Mouse (Mus musculus): ENCODE data around the gene Baz1a.

Gene Baz1a

DNA sequence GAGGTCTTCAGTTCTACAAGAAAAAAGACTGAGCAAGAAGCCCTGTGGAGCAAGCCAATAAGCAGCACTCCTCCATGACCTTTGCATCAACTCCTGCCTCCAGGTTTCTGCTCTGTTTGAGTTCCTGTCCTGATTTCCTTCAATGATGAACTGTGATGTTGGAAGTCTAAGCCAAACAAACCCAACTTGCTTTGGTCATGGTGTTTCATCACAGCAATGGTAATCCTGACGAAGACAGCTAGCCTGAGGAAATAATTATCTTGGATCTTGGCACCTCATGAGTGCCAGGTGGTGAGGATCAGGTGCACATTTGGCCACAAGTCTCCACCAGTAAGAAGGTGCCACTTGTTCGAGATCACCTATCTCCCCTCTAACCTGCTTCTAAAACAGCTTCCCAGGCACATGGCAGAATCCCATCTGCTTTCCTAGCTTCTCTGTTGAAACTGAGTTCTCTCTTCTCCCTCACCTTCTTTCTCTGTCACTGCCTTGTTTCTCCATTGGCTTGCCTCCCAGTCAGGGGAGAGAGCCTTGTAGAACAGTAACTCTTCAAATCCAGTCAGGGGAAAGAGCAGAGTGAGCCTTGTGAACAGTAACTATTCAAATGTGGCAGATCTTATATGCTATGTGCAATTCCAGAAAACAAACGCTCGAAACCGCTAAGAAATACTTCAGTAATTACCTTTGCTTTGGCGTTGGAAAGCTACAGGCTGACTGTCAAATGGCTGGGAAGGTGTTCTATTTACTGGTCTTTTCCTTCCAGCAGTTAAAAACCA is at the start of gene Baz1a:
Baz1a (minus strand) TSS at position 723 of the 773 bp plus-strand sequence.
- no peak for DNase-seq (ENCODE audit: low spot score in 2 of 2)

- DNase-seq (ENCODE audit: low spot score in 2 of 2) = no peak
These were observed 48.0 kb upstream of the Baz1a start for GRCm38 (mm10) chr12:55062141-55062540.

GRCm38 (mm10) chr12:55061006-55061405 is 46.9 kb upstream of the Baz1a start:
- no peak for DNase-seq (ENCODE audit: low spot score in 2 of 2)

DNA sequence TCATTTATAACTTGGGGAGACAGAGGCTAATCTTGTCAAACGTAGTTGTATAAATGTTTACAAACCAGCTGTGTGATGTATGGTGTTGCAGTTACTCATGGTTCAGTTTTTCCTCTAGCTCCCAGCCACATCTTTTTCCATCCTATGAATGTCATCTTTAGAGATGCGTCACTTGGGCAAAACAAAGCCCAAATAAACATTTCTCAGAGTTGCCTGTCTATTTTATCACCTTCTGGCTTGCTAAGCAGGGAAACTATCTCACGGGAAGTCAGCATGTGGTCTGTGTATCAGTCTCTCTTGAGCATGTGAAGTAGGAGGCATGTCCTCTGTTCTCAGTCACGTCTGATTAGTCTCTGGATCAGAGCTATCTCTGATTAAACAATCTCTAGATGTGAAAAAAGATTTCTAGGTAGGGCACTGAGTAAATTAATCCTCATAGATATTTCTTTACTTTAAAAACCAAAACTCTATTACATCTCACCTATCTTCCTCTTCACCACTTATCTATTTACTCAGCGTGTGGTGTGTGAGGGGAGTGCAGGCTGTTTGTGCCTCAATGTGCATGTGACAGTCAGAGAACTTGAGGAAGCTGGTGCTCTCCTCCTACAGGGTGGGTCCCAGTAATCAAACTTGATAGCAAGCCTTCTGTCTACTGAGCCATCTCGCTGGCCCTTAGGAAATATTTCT is 46.2 kb upstream of the Baz1a start:
- no peak for DNase-seq (ENCODE audit: low spot score in 2 of 2)

DNA sequence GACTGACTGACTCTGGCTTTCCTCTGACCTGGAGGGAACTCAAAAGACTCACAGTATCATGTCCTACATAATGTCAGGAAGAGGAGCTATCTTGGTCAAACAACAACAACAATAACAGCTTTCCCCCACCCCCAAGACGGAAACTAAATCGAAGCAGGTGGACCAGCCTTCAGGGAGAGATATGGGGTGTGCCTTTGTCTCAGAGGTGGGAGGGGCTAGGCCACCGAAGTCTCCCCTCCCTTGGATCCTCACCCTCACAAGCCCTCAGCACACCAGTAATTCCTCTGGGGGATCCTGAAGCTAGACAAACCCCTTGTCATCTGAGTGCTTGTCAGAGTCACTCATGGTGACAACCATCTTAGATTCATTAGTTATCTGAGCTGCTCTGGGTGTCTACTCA is 45.7 kb upstream of the Baz1a start:
- no peak for DNase-seq (ENCODE audit: low spot score in 2 of 2)

DNA sequence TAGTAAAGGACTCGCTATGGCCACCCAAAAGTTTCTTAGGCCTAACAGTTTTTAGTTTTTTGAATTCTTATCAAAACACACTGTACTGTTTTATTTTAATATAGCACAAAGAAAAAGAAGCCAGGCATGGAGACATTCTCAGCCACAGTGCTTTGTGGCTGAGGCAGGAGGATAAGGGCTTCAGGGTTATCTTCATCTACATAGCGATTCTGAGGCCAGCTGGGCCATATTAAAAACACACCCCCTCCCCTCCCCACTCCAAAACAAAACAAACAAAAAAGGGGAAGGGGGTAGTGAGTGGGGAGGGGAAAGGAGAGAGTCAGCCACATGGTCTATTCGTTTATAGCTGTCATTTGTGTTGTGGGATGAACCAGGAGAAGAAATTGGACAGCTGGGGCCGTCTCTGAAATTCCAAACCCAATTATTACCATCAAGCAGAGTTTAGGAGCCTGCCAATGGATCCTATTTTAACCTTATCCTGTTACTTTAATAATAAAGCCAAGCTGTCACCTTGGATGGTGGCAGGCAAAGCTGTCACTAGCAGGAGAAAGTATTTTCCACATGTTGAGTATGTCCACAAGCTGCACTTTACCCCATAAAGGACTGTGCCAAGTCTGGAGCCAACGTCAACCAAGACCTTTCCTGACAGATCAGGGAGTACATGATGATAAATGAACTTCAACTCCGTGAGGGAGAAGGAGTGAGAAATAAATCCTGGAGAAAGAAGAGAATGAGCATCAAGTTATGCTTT is 44.9 kb upstream of the Baz1a start:
- no peak for DNase-seq (ENCODE audit: low spot score in 2 of 2)

DNA sequence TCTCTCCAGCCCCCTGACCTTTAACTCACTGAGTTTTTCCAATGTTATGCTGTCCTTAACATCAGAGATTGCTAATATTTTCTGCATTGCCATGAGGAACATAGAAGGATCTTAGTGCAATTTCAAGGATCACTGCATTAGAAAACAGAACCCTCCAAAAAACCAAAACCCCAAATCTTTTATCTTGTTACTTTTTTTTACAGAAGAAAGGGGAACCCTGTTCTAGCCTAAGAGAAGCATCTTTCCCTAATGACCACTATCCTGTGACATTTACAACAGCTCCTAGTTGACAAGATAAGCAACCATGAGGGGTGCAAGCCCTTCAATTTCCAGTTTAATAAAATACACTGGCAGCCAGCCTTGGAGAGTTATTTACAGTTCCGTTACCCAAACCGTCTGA is 42.6 kb upstream of the Baz1a start:
- DNase-seq (ENCODE audit: low spot score in 2 of 2) = no peak

- DNase-seq (ENCODE audit: low spot score in 2 of 2) = no peak
These were observed 40.5 kb upstream of the Baz1a start for GRCm38 (mm10) chr12:55054551-55055241.

- no peak for DNase-seq (ENCODE audit: low spot score in 2 of 2)
These were observed 39.1 kb upstream of the Baz1a start for GRCm38 (mm10) chr12:55053267-55053666.

DNA sequence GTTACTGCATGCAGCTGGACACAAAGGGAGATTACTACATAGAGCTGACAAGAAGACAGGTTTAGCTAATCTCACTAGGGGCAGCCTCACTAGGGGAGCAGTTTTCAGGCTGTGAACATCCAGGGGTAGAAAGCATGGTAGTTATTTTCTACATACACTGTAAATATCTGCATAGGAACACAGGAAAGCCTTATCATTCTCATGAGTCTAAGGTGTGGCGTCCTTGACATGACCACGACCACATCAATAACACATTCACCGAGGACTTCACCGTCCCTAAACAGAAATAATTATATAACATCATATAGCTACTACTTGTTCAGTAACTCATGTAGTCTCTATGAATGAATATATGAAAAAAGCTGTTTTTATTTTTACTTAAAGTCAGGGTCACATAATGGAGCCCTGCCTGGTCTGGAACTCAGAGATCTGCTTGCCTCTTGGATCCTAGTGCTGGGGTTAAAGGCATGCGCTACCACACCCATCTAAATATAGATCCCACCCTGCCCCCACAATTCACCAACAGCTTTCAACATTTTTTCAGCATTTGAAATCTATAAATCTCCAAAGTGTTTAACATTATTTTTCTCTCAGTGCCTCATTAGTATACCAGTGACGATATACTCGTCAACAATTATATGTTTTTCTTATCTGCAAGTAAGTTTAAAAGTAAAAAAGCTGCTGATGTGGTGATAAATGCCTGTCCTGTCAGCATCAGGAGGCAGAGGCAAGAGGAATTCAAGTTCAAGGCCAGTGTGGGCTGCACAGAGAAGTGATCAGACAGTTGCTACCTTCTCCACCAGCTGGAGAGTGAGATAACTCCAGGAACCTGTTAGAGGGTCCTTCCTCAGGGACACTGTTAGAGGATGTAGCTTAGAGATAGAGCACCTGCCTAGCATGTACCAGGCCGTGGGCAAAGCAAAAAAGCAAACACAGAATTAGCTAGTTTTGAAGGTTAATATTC is 37.3 kb upstream of the Baz1a start:
- no peak for DNase-seq (ENCODE audit: low spot score in 2 of 2)

- DNase-seq (ENCODE audit: low spot score in 2 of 2) = no peak
These were observed 35.7 kb upstream of the Baz1a start for GRCm38 (mm10) chr12:55049731-55050353.

GRCm38 (mm10) chr12:55041011-55041410 is 26.9 kb upstream of the Baz1a start:
- DNase-seq (ENCODE audit: low spot score in 2 of 2) = no peak

GRCm38 (mm10) chr12:55027088-55027487 is 12.9 kb upstream of the Baz1a start:
- DNase-seq (ENCODE audit: low spot score in 2 of 2) = no peak

- DNase-seq (ENCODE audit: low spot score in 2 of 2) = no peak
These were observed 9.1 kb upstream of the Baz1a start for GRCm38 (mm10) chr12:55023284-55023683.

- no peak for DNase-seq (ENCODE audit: low spot score in 2 of 2)
These were observed 5.3 kb upstream of the Baz1a start for GRCm38 (mm10) chr12:55019421-55019877.

DNA sequence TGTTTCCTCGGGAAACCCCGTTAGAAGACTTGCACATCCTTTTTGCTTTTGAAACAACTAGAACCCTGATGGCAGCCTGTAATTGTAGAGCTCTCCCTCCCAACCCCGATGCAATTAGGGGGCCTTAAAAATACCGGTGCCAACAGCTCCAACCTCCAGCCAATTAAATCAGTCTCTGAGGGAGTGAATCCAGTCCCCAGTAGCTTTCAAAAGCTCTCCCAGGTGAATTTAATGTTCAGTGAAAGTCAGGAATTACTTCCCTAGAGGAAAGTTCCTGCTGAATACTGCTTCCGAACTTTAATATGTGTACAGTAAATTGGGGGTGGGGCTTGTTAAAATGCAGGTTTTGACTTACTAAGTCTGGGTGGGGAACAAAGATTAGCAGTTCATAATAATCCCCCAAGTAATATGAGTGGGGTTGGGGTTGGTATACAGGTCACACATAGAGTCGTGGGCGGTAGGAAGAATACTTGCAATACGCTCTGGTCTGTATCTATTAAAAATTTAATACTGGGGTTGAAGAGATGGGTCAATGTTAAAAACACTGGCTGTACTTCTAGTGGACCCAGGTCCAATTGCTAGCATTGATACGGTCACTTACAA is 3.1 kb upstream of the Baz1a start:
- no peak for DNase-seq (ENCODE audit: low spot score in 2 of 2)

DNA sequence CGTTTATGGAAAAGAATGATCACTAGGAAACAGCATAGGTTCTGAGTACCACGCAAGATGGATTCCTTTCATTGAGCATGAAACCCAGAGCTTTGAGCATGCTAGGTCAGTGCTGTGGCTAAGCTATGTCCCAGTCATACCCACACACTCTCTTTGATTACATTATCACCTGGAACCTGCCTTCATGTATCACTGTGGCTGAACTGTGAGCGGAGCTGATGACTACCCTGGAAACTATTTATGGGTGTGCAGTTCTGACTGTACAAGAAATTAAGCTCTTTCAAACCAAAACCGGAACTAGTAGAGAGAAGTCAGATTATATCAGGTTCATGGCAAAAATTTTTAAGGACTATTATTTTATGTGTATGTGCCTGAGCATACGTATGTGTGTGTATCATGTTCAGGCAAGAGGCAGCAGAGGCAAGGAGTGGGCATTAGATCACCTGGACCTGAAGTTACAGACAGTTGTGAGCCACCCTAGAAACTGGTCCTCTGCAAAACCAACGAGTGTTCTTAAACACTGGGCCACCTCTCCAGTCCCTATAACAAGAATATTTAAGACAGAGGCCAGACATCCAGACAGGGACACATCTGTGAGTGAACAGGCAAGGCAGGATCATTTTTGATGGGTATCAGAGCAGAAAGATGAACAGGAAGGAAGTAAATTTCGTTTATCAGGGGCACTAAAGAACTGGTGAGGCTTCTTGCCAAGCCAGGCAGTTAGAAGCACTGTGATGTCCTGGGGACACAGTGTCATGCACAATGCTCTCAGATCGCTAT is 2.4 kb upstream of the Baz1a start:
- no peak for DNase-seq (ENCODE audit: low spot score in 2 of 2)

DNA sequence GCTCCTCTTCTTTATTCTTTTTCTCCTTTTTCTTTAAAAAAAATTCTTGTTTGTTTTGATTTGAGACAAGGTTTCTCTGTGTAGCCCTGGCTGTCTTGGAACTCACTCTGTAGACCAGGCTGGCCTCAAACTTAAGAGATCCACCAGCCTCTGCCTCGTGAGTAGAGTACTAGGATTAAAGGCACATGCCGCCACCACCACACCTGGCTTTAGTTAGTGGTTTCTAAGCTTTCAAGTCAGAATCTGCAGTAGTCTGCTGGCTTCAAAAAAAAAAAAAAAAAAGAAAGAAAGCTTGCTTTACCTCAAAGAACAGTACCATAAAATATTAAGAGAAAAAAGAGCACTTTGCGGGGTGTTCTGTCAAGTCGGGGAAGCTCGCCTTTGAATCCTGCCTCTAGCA is 1.3 kb upstream of the Baz1a start:
- no peak for DNase-seq (ENCODE audit: low spot score in 2 of 2)

- no peak for DNase-seq (ENCODE audit: low spot score in 2 of 2)
These were observed 1.1 kb downstream of the Baz1a start for GRCm38 (mm10) chr12:55013031-55013430.
